Mouse (Mus musculus): Measurements from ENCODE around the gene BC034090. TPM values are rescaled to one million over a fixed set of nuclear protein-coding genes. Genes with fewer than 3 reads are reported as not detected.

The BC034090 gene
- total RNA-seq, 2 experiments from 2014 or later: not detected

DNA sequence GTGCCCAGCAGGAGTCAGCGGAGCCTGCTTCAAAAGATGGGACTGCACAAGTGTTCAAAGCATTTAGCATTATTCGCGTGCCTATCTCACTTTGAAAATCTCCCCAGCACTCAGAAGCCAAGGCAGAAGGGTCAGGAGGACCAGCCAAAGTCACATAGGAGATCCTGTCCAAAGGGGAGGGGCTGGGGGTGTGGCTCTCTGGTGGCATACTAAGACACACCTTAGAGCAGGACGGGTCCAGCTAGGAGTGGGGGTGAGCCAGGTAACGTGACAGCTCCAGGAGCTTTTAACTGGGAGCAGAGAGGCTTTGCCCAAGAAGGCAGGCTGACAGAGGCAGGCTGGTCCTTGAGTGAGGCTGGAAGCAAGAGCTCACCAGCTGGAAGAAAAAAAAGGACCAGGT, 25.3 kb downstream of the BC034090 start:
- no peak for ATAC-seq (replicated peaks; ENCODE audit: low FRiP score, poor library complexity, severe bottlenecking)

- no peak for ATAC-seq (replicated peaks; ENCODE audit: low FRiP score, poor library complexity, severe bottlenecking)
These were observed 26.2 kb downstream of the BC034090 start for GRCm38 (mm10) chr1:155217865-155218541.

GRCm38 (mm10) chr1:155216844-155217243, 27.4 kb downstream of the BC034090 start:
- ATAC-seq (replicated peaks; ENCODE audit: low FRiP score, poor library complexity, severe bottlenecking): no peak

DNA sequence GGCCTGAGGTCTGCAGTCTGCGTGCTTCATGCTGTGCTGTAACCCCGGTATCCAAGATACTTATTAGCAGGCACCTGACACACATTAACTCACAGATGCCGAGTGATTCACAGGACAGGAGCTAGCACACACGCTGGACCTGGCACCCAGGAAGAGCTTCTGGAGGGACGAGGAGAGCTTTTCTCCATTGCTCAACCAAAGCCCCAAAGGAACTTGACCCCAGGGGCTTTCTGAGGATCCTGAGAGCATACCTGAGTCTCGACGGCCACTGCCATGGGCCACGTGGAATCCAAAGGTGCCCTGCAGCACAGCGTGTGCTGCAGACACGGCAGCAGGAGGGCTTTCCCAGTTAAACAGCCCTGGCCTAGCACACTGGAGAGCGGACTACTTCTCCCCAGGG, 27.9 kb downstream of the BC034090 start:
- no peak for ATAC-seq (replicated peaks; ENCODE audit: low FRiP score, poor library complexity, severe bottlenecking)

- no peak for ATAC-seq (replicated peaks; ENCODE audit: low FRiP score, poor library complexity, severe bottlenecking)
These were observed 29.0 kb downstream of the BC034090 start for GRCm38 (mm10) chr1:155215066-155215764.

DNA sequence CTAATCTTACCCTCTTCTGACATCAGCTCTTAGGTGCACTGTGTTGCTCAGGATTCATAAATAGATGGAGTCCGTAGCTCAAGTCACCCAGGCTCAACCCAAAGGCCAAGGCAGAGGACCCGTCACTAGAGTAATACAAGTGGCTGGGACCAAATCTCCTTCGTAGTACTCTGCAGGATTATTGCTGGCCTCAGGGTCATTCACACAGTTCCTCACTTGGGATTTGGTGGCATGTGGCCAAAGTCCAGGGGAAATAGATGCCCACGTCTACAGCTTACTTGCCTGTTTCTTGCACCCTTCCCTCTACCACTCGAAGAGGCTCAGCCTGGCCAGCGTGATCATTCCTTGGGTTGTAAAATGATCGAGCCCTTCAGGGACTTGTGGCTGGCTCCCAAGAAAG, 30.3 kb downstream of the BC034090 start:
- no peak for ATAC-seq (replicated peaks; ENCODE audit: low FRiP score, poor library complexity, severe bottlenecking)

- no peak for ATAC-seq (replicated peaks; ENCODE audit: low FRiP score, poor library complexity, severe bottlenecking)
These were observed 31.1 kb downstream of the BC034090 start for GRCm38 (mm10) chr1:155212936-155213774.

DNA sequence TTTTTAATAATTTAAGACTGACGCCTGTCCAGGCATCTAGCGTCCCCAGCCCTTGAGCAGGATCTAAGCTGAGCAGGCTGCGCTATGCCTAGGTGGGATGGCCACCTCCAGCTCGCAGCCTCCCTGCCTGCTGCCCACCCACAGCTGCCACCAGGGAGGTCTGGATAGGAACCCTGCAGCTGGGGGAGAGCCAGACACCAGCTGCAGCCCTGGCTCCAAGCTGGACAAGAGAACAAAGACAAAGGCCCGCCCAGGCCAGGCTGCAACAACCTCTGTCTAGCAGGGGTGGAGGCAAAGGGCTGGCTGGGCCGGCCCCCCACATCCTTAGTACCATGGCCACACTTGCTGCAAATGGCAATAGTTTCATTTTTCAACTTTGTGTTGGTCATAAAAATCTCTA, 31.8 kb downstream of the BC034090 start:
- no peak for ATAC-seq (replicated peaks; ENCODE audit: low FRiP score, poor library complexity, severe bottlenecking)

DNA sequence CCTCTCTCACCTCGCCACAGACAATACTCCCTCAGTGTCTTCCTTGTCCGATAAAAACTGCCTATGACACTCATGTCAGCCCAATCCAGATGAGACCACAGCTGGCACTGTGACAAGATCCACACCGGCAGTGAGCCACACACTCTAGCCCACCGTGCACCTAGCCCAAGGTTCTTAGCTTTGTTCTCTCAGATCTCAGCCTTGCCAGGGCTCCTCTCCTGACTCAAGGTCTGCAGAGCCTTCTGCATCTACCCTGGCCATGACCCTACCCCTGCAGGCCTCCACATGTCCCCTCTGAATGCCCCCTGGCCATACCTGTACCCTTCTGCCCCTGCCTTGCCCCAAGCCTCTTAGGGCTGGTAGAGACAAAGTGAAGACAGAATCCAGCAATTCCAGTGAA, 32.2 kb downstream of the BC034090 start:
- no peak for ATAC-seq (replicated peaks; ENCODE audit: low FRiP score, poor library complexity, severe bottlenecking)

GRCm38 (mm10) chr1:155211017-155211416, 33.2 kb downstream of the BC034090 start:
- no peak for ATAC-seq (replicated peaks; ENCODE audit: low FRiP score, poor library complexity, severe bottlenecking)

GRCm38 (mm10) chr1:155210011-155210763, 34.1 kb downstream of the BC034090 start:
- ATAC-seq (replicated peaks; ENCODE audit: low FRiP score, poor library complexity, severe bottlenecking): no peak

- ATAC-seq (replicated peaks; ENCODE audit: low FRiP score, poor library complexity, severe bottlenecking): no peak
These were observed 36.4 kb downstream of the BC034090 start for GRCm38 (mm10) chr1:155207859-155208258.

- no peak for ATAC-seq (replicated peaks; ENCODE audit: low FRiP score, poor library complexity, severe bottlenecking)
These were observed 38.2 kb downstream of the BC034090 start for GRCm38 (mm10) chr1:155205822-155206660.

DNA sequence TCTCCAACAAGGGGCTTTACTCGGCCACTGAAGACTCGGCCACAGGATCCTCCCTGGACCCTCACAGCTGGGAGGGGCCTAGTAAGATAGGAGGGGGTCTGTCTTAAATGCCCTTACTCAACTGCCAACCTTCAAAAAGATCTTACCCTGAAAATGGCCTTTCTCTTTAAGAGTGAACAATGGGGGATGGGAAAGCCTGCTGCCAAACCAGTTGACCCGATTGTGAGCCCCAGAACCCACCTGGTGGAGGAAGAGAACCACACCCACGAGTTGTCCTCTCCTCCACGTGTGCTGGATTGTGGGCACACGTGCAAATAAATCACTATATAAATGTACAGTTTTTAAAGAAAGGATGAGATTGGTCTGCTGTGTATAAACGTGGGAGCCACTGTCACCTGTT, 38.9 kb downstream of the BC034090 start:
- no peak for ATAC-seq (replicated peaks; ENCODE audit: low FRiP score, poor library complexity, severe bottlenecking)

DNA sequence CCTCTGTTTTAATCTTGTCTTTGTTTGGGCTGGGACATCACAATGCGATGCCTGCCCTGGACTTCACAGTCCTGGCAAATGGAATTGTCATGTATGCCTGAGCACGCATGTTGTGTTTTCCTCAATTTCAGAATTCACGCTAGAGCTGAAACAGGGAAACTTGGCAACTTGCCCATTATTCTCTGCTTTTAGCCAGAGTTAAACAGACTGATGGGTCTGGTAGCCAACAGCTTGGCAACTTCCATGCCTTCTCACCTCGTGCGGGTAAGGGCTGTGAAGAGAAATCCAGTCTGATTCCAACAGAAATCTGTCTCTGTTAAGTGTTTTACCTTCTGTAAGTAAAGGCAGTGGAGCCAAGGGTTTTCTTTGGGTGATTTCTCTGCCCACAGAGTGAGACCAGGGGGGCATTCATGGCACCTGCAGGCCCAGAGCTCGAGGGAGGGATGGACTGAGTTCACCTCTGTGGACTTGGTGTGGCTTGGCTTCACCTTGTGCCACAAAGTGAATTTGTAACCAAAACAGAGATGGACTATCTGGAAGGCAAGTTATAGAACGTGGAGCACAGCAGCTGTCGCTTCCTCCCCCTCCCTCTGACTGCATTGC, 39.6 kb downstream of the BC034090 start:
- no peak for ATAC-seq (replicated peaks; ENCODE audit: low FRiP score, poor library complexity, severe bottlenecking)

- ATAC-seq (replicated peaks; ENCODE audit: low FRiP score, poor library complexity, severe bottlenecking): no peak
These were observed 40.3 kb downstream of the BC034090 start for GRCm38 (mm10) chr1:155203954-155204353.

GRCm38 (mm10) chr1:155203101-155203500, 41.1 kb downstream of the BC034090 start:
- ATAC-seq (replicated peaks; ENCODE audit: low FRiP score, poor library complexity, severe bottlenecking): no peak

GRCm38 (mm10) chr1:155202472-155202871, 41.8 kb downstream of the BC034090 start:
- ATAC-seq (replicated peaks; ENCODE audit: low FRiP score, poor library complexity, severe bottlenecking): no peak

- no peak for ATAC-seq (replicated peaks; ENCODE audit: low FRiP score, poor library complexity, severe bottlenecking)
These were observed 42.3 kb downstream of the BC034090 start for GRCm38 (mm10) chr1:155201914-155202313.
